Mouse (Mus musculus): Measurements from ENCODE around the gene Eif3c. TPM values are rescaled to one million over a fixed set of nuclear protein-coding genes. Genes with fewer than 3 reads are reported as not detected.

The Eif3c gene
- polyA plus RNA-seq, 1 experiment from 2014 or later = 186 TPM

DNA sequence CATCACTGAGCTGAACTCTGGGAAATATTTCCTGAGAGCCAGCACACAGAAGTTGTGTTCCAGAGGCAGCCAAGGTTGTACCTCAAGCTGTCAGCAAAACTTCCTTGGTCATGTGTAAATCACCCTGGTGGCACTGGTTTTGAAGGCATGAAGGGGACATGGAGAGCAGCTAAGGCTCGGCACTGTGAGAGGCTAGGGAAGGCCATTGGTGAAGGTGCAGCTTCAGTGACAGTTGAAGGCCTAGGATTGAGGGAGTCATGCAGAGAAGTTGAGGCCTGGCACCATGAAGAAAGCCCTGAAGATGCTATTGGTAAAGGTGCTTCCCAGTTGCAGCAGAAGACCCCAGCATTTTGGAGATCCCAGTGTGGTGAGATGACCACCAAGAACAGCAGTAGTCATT, 24.6 kb downstream of the Eif3c start:
- Histone ChIP-seq H3K9ac (no peak overlapping the region), H3K27ac (no peak overlapping the region), H3K9me3 (no peaks in the 10 kb centered on the region), H3K4me2 (no peak overlapping the region), H3K27me3 (replicated peaks) (peaks cover 6% of the 10 kb centered on the region; the same call in 1 of the 2 replicates), H3K4me3 (no peak overlapping the region), H3K36me3 (replicated peaks) (peaks cover 14% of the 10 kb centered on the region; the same call in 1 of the 2 replicates), H3K4me1 (no peaks in the 10 kb centered on the region)
- no peak for ATAC-seq (replicated peaks)
- 91% methylated on average over 1 of the region's 1 CpGs for WGBS

DNA sequence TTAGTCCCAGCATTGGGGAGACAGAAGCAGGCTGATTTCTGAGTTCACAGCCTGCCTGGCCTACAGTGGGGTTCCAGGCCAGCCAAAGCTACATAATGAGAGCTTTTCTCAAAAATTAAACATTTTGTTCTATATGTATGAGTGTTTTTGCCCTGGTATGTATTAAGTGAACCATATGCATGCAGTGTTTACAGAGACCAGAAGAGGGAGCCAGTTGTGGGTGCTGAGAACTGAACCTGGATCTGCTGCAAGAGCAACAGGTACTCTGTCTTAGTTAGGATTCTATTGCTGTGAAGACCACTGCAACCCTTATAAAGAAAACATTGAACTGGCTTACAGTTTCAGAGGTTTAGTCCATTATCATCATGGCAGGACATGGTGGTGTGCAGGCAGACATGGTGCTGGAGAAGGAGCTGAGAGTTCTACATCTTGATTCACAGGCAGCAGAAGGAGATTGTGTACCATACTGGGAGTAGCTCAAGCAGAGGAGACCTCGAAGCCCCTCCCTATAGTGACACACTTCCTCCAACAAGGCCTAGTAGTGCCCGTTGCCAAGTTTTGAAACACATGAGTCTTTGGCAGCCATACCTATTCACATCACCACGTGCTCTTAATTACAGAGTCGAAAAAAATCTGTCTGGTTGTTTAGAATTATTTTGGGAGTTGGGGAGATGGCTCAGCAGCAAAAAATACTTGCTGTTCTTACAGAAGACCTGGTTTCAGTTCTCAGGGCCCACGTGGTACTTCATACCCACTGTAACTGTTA, 28.2 kb downstream of the Eif3c start:
- Histone ChIP-seq H3K4me3 (no peak overlapping the region), H3K27me3 (replicated peaks) (peaks cover 6% of the 10 kb centered on the region; the same call in 1 of the 2 replicates), H3K4me2 (no peak overlapping the region), H3K27ac (no peak overlapping the region), H3K36me3 (replicated peaks) (no peaks in the 10 kb centered on the region), H3K4me1 (peaks cover 11% of the 10 kb centered on the region), H3K9ac (no peak overlapping the region), H3K9me3 (no peaks in the 10 kb centered on the region)
- WGBS = 73% methylated on average over 5 of the region's 5 CpGs
- no peak for ATAC-seq (replicated peaks)

DNA sequence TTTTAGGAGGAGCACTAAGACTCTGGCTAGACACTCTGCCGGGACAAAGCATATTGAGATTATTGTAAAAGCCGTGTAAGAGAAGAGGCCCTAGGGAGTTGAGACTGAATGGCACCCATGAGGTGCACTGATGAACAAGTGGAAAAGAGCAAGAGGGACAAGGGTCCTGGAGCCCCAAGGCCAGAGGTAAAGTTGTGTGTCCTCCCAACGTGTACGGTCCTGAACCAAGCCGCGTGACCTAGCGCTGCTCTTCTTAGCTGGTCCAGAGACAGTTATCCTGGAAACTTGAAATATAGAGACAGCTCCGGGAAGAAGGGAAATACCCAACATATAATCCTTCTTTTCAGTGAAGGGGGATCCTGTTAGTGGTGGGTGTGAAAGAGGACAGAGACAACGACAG, 29.7 kb downstream of the Eif3c start:
- WGBS = 48% methylated on average over 9 of the region's 9 CpGs
- peak overlapping the region; percentile 91 for H3K4me2 ChIP-seq
- H3K9ac ChIP-seq = peak overlapping the region; percentile 49; the same call in 1 of the 2 replicates
- H3K27ac ChIP-seq = no peak overlapping the region
- no peak for ATAC-seq (replicated peaks)
- H3K27me3 ChIP-seq (replicated peaks) = peaks cover 6% of the 10 kb centered on the region; the same call in 1 of the 2 replicates
- H3K36me3 ChIP-seq (replicated peaks) = no peaks in the 10 kb centered on the region
- H3K4me1 ChIP-seq = peaks cover 11% of the 10 kb centered on the region
- H3K9me3 ChIP-seq = no peaks in the 10 kb centered on the region
- H3K4me3 ChIP-seq = peak overlapping the region; percentile 46

DNA sequence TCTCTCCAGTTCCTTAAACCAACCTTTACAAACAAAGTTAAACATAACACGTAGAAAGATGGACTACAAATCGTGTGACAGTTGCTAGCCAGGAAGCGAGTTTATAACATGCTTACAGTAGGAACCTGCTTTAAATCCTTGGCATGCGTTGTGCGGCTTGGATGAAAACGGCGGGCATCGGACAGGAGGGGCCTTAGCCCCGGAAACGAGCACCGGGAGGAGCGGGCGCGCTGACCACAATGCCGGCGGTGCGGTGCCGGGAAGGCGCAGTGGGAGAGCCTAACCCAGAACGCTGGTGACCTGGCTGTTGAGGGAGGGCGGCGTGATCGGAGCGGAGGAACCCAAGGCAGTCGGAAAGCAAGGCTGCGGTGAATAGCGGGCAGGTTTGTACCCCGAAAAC, 30.4 kb downstream of the Eif3c start:
- 1% methylated on average over 28 of the region's 28 CpGs for WGBS

DNA sequence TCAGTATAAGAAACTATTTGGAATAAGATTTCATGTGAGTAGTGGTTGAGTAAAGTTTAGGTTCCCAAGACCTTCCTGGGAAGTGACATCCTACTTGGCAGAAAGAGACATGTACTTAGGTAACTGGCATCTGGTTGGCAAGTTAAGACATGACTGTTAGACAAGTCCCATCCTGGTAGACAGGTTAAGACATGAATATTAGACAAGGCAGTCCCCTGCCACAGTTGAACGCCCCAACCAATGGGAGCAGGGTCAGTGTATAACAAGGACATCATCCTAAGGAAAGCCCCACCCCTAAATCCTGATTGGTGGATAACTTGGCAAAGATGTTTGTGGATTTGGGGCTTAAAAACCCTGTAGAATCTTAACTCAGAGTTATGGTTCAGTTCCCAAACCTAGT, 32.8 kb downstream of the Eif3c start:
- H3K9me3 ChIP-seq = no peaks in the 10 kb centered on the region
- H3K36me3 ChIP-seq (replicated peaks) = no peaks in the 10 kb centered on the region
- H3K27me3 ChIP-seq (replicated peaks) = peaks cover 6% of the 10 kb centered on the region; the same call in 1 of the 2 replicates
- H3K27ac ChIP-seq = no peak overlapping the region
- no peak overlapping the region for H3K4me3 ChIP-seq
- peaks cover 13% of the 10 kb centered on the region for H3K4me1 ChIP-seq
- no peak for ATAC-seq (replicated peaks)
- WGBS = 58% methylated on average over 1 of the region's 1 CpGs
- no peak overlapping the region for H3K9ac ChIP-seq
- H3K4me2 ChIP-seq = no peak overlapping the region

More for the DNA sequence above, 30.4 kb downstream of the Eif3c start:
- no peaks in the 10 kb centered on the region for H3K9me3 ChIP-seq
- H3K4me2 ChIP-seq = peak overlapping the region; percentile 91
- H3K9ac ChIP-seq = peak overlapping the region; percentile 49
- H3K27me3 ChIP-seq (replicated peaks) = peaks cover 6% of the 10 kb centered on the region; the same call in 1 of the 2 replicates
- H3K4me3 ChIP-seq = peak overlapping the region; percentile 46
- H3K27ac ChIP-seq = no peak overlapping the region
- peaks cover 11% of the 10 kb centered on the region for H3K4me1 ChIP-seq
- no peaks in the 10 kb centered on the region for H3K36me3 ChIP-seq (replicated peaks)
- no peak for ATAC-seq (replicated peaks)

DNA sequence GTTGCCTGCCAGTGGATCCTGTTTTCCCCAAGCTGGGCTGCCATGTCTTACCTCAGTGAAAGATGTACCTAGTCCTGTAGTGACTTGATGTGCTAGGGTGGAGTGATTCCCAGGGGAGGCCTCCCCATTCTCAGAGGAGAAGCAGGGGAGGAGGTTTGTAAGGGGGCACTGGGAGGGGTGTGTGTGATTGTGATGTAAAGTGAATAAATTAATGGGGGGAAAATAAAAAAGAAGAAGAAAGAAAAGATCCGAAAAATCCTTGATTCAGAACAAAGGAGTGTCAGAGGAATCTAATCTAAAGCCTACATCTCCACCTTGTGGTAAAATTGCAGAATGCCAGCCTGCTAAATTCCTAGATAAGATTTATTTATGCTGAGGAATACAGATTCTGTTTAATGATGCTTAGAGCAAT, 38.0 kb downstream of the Eif3c start:
- Histone ChIP-seq H3K27me3 (replicated peaks) (no peaks in the 10 kb centered on the region), H3K4me3 (no peak overlapping the region), H3K9me3 (no peaks in the 10 kb centered on the region), H3K4me2 (0 out of 2 replicates have a peak overlapping the region, but pooled peaks have one; percentile 17), H3K4me1 (peaks cover 2% of the 10 kb centered on the region; the same call in 1 of the 2 replicates), H3K36me3 (replicated peaks) (no peaks in the 10 kb centered on the region), H3K27ac (peak overlapping the region; percentile 79), H3K9ac (peak overlapping the region; percentile 18; the same call in 1 of the 2 replicates)
- WGBS = 0% methylated on average over 1 of the region's 1 CpGs
- ATAC-seq (replicated peaks) = peak; percentile 42

DNA sequence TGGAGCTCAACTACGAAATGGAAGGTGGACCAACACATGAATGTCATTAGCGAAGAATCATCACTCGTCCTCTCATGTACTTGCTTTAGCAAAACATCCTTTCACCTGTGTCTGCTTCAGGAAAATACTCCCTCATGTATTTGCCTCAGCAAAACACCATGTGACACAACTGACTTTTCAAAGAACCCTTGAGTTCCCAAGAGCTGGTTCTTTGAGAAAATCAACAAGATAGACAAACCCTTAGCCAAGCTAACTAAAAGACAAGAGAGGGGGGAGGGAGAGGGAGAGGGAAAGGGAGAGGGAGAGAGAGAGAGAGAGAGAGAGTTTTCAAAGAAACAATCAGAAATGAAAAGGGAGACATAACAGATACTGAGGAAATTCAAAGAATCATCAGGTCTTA, 42.9 kb downstream of the Eif3c start:
- Histone ChIP-seq H3K36me3 (replicated peaks) (no peaks in the 10 kb centered on the region), H3K4me3 (no peak overlapping the region), H3K4me1 (no peaks in the 10 kb centered on the region; the same call in 1 of the 2 replicates), H3K27me3 (replicated peaks) (no peaks in the 10 kb centered on the region), H3K9ac (no peak overlapping the region), H3K27ac (no peak overlapping the region), H3K9me3 (no peaks in the 10 kb centered on the region), H3K4me2 (no peak overlapping the region)
- 81% methylated on average over 3 of the region's 3 CpGs for WGBS
- no peak for ATAC-seq (replicated peaks)

DNA sequence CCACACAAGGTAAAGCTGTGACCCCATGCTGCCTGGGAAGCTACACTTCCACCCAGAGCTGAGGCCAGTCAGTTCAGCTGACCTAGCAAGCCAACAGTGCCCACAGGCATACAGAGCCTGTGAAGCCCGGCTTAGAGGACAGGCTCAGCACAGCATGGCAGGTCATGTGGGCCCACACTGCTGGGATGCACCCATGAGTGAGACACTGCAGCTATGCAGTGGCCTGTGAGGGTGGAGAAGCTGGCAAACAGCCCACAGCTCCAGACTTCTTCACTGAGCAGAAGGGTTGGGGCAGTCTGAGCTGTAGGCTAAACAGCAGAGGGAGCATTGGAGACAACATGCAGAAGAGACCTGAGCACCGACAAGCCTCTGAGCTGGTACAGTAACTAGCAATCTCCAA, 46.7 kb downstream of the Eif3c start:
- 65% methylated on average over 2 of the region's 2 CpGs for WGBS
- Histone ChIP-seq H3K4me2 (no peak overlapping the region), H3K27ac (no peak overlapping the region), H3K9me3 (no peaks in the 10 kb centered on the region), H3K36me3 (replicated peaks) (no peaks in the 10 kb centered on the region), H3K9ac (no peak overlapping the region), H3K4me3 (no peak overlapping the region), H3K4me1 (no peaks in the 10 kb centered on the region), H3K27me3 (replicated peaks) (no peaks in the 10 kb centered on the region)
- no peak for ATAC-seq (replicated peaks)

DNA sequence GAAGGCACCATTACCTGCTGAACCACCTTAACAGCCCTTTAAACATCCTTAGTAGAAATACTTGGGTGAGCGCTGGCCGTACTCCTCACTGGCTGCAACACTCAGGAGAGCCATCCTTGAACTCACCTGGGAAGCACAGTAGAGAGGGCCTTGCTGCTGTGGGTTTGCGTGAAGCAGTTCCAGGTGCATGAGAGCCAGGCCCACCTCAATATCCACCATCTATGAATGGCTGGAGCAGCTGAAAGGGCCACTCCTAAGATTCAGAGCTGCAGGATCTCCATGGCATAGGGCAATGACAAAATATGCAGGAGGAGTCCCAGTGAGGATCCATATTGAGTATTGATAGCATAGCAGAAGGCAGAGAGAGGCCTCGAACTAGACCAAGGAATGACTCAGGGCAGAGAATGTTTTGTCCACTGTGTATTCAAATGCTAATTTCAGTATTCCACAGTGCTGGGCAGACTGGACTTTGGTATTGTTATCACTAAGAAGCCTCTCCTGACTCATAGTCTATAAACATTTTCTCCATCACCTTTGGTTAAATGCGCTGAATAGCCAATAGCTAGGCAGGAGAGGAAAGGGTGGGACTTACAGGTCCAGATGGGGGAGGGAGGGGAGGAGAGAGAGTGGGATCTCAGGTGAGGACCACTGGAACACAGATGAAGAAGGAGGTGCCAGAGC, 47.8 kb downstream of the Eif3c start:
- no peak for ATAC-seq (replicated peaks)
- no peak overlapping the region for H3K9ac ChIP-seq
- H3K4me3 ChIP-seq = no peak overlapping the region
- no peaks in the 10 kb centered on the region for H3K36me3 ChIP-seq (replicated peaks)
- H3K27me3 ChIP-seq (replicated peaks) = no peaks in the 10 kb centered on the region
- WGBS = 77% methylated on average over 5 of the region's 5 CpGs
- no peaks in the 10 kb centered on the region for H3K4me1 ChIP-seq
- H3K4me2 ChIP-seq = no peak overlapping the region
- H3K9me3 ChIP-seq = no peaks in the 10 kb centered on the region
- H3K27ac ChIP-seq = no peak overlapping the region

DNA sequence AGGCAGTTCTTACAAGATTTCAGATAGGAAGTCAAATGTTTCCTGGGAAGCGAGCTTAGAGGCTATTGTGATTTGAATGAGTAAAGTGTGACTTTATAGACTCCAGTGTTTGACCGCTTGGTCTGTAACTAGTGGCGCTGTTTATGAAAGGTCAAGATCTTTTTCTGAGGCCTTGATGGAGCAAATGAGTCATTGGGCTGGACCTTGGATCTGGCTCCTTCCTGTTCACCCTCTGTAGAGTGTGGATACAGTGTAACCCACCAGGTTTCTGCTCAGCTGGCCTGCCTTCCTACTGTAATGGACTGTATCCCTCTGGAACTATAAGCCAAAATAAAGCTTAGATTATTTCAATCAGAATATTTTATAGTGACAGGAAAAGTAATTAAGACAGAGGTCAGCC, 54.9 kb downstream of the Eif3c start:
- H3K4me2 ChIP-seq = no peak overlapping the region
- no peak for ATAC-seq (replicated peaks)
- no peaks in the 10 kb centered on the region for H3K36me3 ChIP-seq (replicated peaks)
- no peaks in the 10 kb centered on the region for H3K9me3 ChIP-seq
- H3K27me3 ChIP-seq (replicated peaks) = no peaks in the 10 kb centered on the region
- H3K4me1 ChIP-seq = no peaks in the 10 kb centered on the region
- H3K9ac ChIP-seq = no peak overlapping the region
- 90% methylated on average over 3 of the region's 3 CpGs for WGBS
- H3K4me3 ChIP-seq = no peak overlapping the region
- no peak overlapping the region for H3K27ac ChIP-seq

DNA sequence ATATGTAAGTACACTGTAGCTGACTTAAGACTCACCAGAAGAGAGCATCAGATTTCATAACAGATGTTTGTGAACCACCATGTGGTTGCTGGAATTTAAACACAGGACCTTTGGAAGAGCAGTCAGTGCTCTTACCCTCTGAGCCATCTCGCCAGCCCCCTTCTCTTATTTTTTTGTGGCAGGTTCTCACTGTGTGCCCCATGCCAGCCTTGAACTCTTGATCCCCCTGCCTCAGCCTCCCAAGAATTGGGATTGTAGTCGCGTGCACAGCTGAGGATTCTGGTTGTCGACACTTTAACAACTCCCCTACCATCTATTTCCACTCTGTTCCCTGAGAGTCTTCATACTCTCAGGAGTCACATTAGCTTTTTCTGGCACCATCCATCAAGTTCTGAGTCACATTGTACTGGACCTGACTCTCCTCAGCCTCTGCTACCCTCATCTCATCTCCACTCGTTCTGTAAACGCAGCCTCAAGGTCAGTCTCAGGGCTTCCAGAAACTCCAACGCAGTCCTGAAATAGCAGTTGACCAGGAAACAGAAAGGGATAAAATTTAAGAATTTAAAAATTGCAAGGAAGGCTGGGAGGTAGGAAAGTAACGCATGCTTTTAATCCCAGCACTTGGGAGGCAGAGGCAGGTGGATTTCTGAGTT, 59.0 kb downstream of the Eif3c start:
- H3K9ac ChIP-seq = no peak overlapping the region
- H3K9me3 ChIP-seq = no peaks in the 10 kb centered on the region
- H3K4me2 ChIP-seq = no peak overlapping the region
- H3K36me3 ChIP-seq (replicated peaks) = no peaks in the 10 kb centered on the region
- 88% methylated on average over 8 of the region's 8 CpGs for WGBS
- no peak overlapping the region for H3K4me3 ChIP-seq
- H3K27me3 ChIP-seq (replicated peaks) = no peaks in the 10 kb centered on the region
- peaks cover 6% of the 10 kb centered on the region for H3K4me1 ChIP-seq
- no peak overlapping the region for H3K27ac ChIP-seq
- ATAC-seq (replicated peaks) = no peak

DNA sequence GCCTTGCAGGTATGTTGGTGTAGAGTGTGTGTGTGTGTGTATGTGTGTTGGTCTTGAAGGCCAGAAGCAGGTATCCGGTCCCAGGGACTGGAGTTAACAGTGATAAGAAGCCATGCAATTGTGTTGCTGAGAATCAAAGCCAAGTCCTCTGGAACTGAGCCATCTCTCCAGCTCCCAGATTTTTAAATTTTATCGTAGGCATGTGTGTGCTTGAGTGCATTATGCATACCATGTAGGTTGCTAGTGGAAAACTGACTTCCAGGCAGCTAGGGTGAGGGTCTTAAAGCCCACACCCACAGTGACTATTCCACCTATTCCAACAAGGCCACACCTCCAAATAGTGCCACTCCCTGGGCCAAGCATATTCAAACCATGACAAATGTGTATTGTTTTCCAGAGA, 61.3 kb downstream of the Eif3c start:
- 92% methylated on average over 2 of the region's 2 CpGs for WGBS

More for the DNA sequence above, 61.3 kb downstream of the Eif3c start:
- Histone ChIP-seq H3K27ac (no peak overlapping the region), H3K4me1 (peaks cover 21% of the 10 kb centered on the region), H3K4me2 (no peak overlapping the region), H3K36me3 (replicated peaks) (peaks cover 11% of the 10 kb centered on the region), H3K27me3 (replicated peaks) (no peaks in the 10 kb centered on the region), H3K4me3 (no peak overlapping the region), H3K9me3 (no peaks in the 10 kb centered on the region), H3K9ac (no peak overlapping the region)
- no peak for ATAC-seq (replicated peaks)
